Mouse (Mus musculus) neural tube, embryonic 12.5 days (tissue): ENCODE results near the gene Lrrc4c. TPM values are rescaled to one million over a fixed set of nuclear protein-coding genes. Genes with fewer than 3 reads are reported as not detected.

Experiments used
- ATAC-seq: fragments of 200-750 bp; cut with Nextera tagmentation; 2 replicates; pipeline ENCODE4 v1.8.0; 2017; ENCODE audit warnings: low read depth, mild to moderate bottlenecking, moderate TSS enrichment, moderate library complexity; ENCODE audit not compliant: low FRiP score
- H3K27ac ChIP-seq: fragments of 300-500 bp; sonication (generic); 2 replicates; pipeline ENCODE4 v1.5.1; 2016
- H3K27me3 ChIP-seq: fragments of 300-500 bp; sonication (generic); replicated peaks from 2 replicates; pipeline ENCODE4 v1.6.1; 2016; ENCODE audit warnings: mild to moderate bottlenecking
- H3K36me3 ChIP-seq: fragments of 300-500 bp; sonication (generic); 2 replicates; pipeline ENCODE4 v1.6.1; 2016; ENCODE audit warnings: mild to moderate bottlenecking
- H3K4me1 ChIP-seq: fragments of 300-500 bp; sonication (generic); 2 replicates; pipeline ENCODE4 v1.6.1; 2016
- H3K4me2 ChIP-seq: fragments of 300-500 bp; sonication (generic); replicated peaks from 2 replicates; pipeline ENCODE4 v1.6.1; 2016; ENCODE audit warnings: mild to moderate bottlenecking
- H3K4me3 ChIP-seq: fragments of 300-500 bp; sonication (generic); 2 replicates; pipeline ENCODE4 v1.5.1; 2016
- H3K9ac ChIP-seq: fragments of 300-500 bp; sonication (generic); 2 replicates; pipeline ENCODE4 v1.6.1; 2016; ENCODE audit warnings: mild to moderate bottlenecking
- H3K9me3 ChIP-seq: fragments of 300-500 bp; sonication (generic); 2 replicates; pipeline ENCODE4 v1.6.1; 2016; ENCODE audit warnings: mild to moderate bottlenecking
- WGBS: fragments of 180-500 bp; shearing (Covaris S2); methylation state at CpG from one replicate; pipeline ENCODE4 v1.1.7; 2016; 5-methylcytosine and 5-hydroxymethylcytosine counted together
- polyA plus RNA-seq: library from polyadenylated mRNA; unstranded; fragments of >200 nt; fragmentation: Nextera tagmentation; extraction: Ambion mirVana; gene quantifications from 2 replicates; pipeline ENCODE4 v1.2.1, GENCODE M21; 2016

Gene Lrrc4c
- polyA plus RNA-seq, 1 experiment from 2014 or later, result 14.1 TPM

DNA sequence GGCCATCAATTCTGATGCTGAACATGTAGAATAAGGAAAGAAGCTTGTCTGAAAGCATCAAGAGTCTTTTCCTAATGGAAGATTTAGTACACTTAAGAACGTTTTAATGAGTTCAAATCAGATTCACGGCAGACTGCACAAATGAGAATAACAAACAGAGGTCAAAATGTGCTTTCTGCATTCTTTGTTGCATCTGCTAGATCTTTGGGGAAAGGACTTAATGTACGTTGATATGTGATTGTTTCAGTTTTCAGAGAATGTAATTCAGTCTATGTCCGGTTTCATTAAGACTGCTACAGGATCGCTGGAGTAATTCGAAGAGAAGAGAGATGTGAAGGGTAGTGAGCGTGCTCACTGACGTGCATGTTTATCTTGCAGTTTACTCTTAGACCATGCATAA, 259.7 kb downstream of the Lrrc4c start:
- H3K9ac ChIP-seq, result no peak overlapping the region
- no peaks in the 10 kb centered on the region for H3K36me3 ChIP-seq
- H3K9me3 ChIP-seq, result no peaks in the 10 kb centered on the region
- H3K4me2 ChIP-seq, result no peak overlapping the region
- ATAC-seq, result no peak
- H3K4me3 ChIP-seq, result no peak overlapping the region
- H3K27ac ChIP-seq, result no peak overlapping the region
- no peaks in the 10 kb centered on the region for H3K27me3 ChIP-seq
- no peaks in the 10 kb centered on the region for H3K4me1 ChIP-seq
- 83% methylated on average over 8 of the region's 8 CpGs for WGBS

DNA sequence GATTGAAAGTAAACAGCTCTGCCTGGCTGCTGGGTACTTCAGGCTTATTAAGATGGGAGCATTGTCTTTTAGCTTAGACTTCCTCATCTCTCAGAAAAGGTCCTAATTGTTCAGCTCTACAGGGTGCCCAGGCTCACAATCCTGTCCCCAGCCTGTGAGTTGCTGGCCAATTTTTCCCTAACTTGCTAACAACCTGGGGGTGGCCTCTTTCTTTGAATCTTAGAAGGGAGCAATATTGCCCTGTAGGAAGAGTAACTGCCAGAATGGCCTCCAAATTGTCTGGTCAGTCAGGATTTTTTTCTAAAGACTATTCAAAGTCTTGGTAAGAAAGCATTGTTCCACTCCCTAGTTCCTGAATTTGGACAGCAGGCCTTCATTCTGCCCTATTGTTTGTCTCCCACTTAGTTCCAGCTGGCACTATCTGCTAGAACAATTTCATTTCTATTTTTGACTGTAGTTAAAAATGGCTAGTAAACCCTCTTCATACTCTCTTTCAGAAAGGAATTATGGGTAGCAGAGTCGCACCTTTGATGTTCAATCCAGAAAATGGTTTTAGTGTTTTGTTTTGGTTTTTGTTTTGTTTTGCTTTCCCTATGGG, 262.3 kb downstream of the Lrrc4c start:
- no peaks in the 10 kb centered on the region for H3K9me3 ChIP-seq

DNA sequence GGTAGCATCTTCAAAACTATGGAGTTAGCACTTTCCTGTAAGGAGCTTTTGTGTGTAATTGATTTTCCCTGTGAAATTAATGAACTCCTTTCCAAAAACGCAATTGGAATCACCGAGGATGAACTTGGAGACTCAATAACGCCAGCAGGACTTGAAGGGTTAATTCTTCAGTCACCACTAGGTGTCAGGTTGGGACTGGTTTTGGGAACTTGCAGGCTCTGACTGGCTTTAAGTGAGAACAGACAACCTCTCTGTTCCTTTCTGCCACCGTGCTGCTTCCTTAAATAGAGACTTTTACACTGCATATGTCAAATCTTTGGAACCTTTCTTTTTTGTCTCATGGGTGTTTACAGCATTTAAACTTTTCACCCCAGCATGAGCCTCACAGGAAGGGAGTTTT, 267.7 kb downstream of the Lrrc4c start:
- ATAC-seq, result peak; percentile 65; the same call in 1 of the 2 replicates
- H3K4me1 ChIP-seq, result no peaks in the 10 kb centered on the region
- H3K4me3 ChIP-seq, result no peak overlapping the region
- H3K9ac ChIP-seq, result no peak overlapping the region
- no peak overlapping the region for H3K4me2 ChIP-seq
- WGBS, result 5% methylated on average over 4 of the region's 4 CpGs
- no peak overlapping the region for H3K27ac ChIP-seq
- H3K36me3 ChIP-seq, result no peaks in the 10 kb centered on the region
- H3K9me3 ChIP-seq, result no peaks in the 10 kb centered on the region
- no peaks in the 10 kb centered on the region for H3K27me3 ChIP-seq

More for the DNA sequence above, 262.3 kb downstream of the Lrrc4c start:
- no peak overlapping the region for H3K9ac ChIP-seq
- no peaks in the 10 kb centered on the region for H3K4me1 ChIP-seq
- H3K4me2 ChIP-seq, result no peak overlapping the region
- ATAC-seq, result no peak
- H3K27ac ChIP-seq, result no peak overlapping the region
- no peaks in the 10 kb centered on the region for H3K36me3 ChIP-seq
- H3K27me3 ChIP-seq, result no peaks in the 10 kb centered on the region
- no peak overlapping the region for H3K4me3 ChIP-seq
- WGBS, result 53% methylated on average over 1 of the region's 1 CpGs

DNA sequence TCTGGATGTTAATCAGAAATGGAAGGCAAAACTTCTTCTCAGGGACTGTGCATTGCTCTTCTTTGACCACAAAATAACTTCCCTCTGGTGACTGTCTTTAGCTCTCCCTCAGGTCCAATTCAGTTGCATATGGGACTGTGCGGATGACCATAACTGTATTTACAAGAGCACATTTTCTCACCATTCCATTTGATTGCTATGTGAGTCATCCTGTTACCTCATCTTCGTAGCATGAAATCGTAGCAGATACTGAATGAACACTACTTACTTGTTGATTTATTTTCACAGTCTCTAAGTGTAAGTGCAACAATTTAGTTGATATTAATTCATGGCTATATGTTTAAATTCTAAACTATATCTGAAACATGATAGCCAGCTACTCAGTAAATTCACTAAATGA, 286.8 kb downstream of the Lrrc4c start:
- H3K27ac ChIP-seq, result no peak overlapping the region
- ATAC-seq, result no peak
- no peak overlapping the region for H3K4me3 ChIP-seq
- no peaks in the 10 kb centered on the region for H3K36me3 ChIP-seq
- H3K4me2 ChIP-seq, result no peak overlapping the region
- 90% methylated on average over 3 of the region's 3 CpGs for WGBS
- H3K9ac ChIP-seq, result no peak overlapping the region
- H3K9me3 ChIP-seq, result no peaks in the 10 kb centered on the region
- no peaks in the 10 kb centered on the region for H3K27me3 ChIP-seq
- no peaks in the 10 kb centered on the region for H3K4me1 ChIP-seq

DNA sequence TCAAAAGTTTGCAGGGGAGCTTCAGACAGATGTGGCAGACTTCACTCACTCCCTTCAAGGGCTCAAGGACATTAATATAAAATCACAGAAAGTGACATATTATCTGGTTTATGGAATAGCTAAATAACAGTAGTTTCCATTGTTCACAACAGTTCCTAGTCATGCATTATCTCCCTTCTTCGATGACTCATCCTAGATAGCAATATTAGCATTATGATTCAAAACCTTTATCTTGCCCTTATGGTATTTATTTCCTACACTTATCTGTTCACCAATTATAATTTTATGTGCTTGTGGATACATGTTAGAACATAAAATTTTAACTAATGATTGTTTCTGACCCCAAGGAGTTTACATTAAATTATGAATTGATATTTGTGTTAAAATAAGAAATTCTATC, 296.2 kb downstream of the Lrrc4c start:
- no peaks in the 10 kb centered on the region for H3K9me3 ChIP-seq
- ATAC-seq, result no peak
- no peak overlapping the region for H3K9ac ChIP-seq
- no peaks in the 10 kb centered on the region for H3K36me3 ChIP-seq
- no peak overlapping the region for H3K4me2 ChIP-seq
- no peaks in the 10 kb centered on the region for H3K4me1 ChIP-seq
- H3K4me3 ChIP-seq, result no peak overlapping the region
- H3K27ac ChIP-seq, result no peak overlapping the region
- WGBS, result 92% methylated on average over 1 of the region's 1 CpGs
- no peaks in the 10 kb centered on the region for H3K27me3 ChIP-seq

DNA sequence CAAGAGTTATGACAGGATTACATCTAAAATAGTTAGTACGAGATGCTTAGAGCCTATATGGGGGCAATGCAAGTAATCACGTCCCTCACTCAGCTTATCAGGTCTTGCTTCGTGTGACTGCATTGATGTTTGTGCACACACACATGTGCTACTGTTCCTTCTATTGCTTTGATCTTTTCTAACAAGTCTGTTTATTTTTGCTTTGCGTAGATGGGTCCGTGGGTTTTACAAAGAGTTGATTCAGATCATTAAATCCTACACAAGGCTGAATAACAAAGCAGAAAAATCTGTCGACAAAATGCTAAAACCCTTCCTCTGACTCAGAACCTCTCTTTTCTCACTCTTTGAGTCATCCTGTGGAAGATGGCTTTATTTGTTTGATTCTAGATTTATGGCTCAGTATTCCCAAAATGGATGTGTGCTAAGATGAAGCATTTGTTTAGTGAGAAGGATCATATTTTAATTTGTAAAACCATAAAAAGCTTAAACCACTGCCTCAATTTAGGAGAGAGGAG, 300.8 kb downstream of the Lrrc4c start:
- Histone ChIP-seq H3K4me3 (no peak overlapping the region), H3K9ac (no peak overlapping the region), H3K27me3 (no peaks in the 10 kb centered on the region), H3K36me3 (no peaks in the 10 kb centered on the region), H3K9me3 (no peaks in the 10 kb centered on the region), H3K27ac (no peak overlapping the region), H3K4me2 (no peak overlapping the region), H3K4me1 (no peaks in the 10 kb centered on the region)
- no peak for ATAC-seq
- WGBS, result 72% methylated on average over 6 of the region's 6 CpGs

DNA sequence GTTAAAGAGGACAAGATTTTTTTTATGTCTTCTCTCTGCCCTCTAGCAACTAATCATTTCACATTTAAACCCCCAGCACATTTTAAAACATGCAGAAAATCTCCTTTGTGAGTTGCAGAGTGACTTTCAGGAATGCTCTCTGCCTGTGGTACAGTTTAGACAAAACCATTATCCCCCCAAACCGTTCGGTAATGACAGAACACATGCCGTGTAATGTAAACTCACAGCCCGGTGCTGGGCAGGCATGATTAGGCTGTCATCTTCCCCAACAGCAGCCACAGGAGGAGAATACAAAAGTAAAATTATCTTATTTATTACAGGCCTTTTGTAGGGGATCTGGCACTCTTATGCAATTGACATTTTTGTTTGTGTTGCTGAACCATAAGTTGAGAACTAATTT, 349.1 kb downstream of the Lrrc4c start:
- H3K9me3 ChIP-seq, result no peaks in the 10 kb centered on the region
- no peak overlapping the region for H3K4me3 ChIP-seq
- WGBS, result 51% methylated on average over 4 of the region's 4 CpGs
- no peak for ATAC-seq
- no peak overlapping the region for H3K27ac ChIP-seq
- H3K9ac ChIP-seq, result no peak overlapping the region
- no peak overlapping the region for H3K4me2 ChIP-seq
- H3K27me3 ChIP-seq, result no peaks in the 10 kb centered on the region
- H3K4me1 ChIP-seq, result no peaks in the 10 kb centered on the region
- no peaks in the 10 kb centered on the region for H3K36me3 ChIP-seq

DNA sequence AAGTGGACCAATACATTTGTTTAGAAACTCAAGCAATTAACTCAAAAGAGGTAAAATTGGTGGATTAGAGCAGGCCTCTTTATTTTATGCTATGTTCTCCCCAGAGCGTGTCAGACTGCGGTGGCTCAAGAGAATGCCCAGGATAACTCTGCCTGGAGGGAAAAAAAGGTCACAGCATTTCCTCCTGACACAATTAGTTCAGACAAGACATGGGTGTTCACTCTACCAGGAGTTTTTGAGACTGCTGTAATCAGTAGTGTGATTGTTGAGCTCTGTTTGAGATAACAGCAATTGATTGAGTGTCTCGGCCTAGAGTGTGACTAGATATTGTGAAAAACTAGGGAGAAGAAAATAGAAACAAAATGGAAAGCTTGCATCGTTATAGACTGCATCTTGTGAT, 363.8 kb downstream of the Lrrc4c start:
- no peak for ATAC-seq
- Histone ChIP-seq H3K27me3 (no peaks in the 10 kb centered on the region), H3K27ac (no peak overlapping the region), H3K36me3 (no peaks in the 10 kb centered on the region), H3K4me3 (no peak overlapping the region), H3K9me3 (no peaks in the 10 kb centered on the region), H3K4me1 (no peaks in the 10 kb centered on the region), H3K4me2 (no peak overlapping the region), H3K9ac (no peak overlapping the region)
- WGBS, result 80% methylated on average over 4 of the region's 4 CpGs

DNA sequence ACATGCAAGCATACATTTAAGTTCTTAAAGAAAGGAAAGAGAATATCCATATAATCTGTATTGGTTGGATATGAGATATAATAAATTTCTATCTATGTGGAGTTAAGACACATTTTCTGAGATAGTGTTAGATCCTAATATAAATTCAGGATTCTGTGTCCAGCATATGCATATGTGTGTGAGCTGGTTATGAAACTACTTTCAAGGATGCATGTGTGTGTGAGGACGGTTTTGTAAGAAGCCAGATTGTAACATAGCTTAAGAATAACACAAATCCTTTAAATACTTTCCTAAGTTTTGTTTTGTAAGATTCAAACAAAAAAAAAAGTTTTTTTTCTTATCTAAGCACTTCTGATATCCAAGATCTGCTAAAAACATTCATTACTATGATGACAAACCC, 367.4 kb downstream of the Lrrc4c start:
- Histone ChIP-seq H3K36me3 (no peaks in the 10 kb centered on the region), H3K27ac (no peak overlapping the region), H3K9ac (no peak overlapping the region), H3K9me3 (no peaks in the 10 kb centered on the region), H3K4me2 (no peak overlapping the region), H3K4me3 (no peak overlapping the region), H3K27me3 (no peaks in the 10 kb centered on the region), H3K4me1 (no peaks in the 10 kb centered on the region)
- ATAC-seq, result no peak
- WGBS, result 80% methylated on average over 1 of the region's 1 CpGs

DNA sequence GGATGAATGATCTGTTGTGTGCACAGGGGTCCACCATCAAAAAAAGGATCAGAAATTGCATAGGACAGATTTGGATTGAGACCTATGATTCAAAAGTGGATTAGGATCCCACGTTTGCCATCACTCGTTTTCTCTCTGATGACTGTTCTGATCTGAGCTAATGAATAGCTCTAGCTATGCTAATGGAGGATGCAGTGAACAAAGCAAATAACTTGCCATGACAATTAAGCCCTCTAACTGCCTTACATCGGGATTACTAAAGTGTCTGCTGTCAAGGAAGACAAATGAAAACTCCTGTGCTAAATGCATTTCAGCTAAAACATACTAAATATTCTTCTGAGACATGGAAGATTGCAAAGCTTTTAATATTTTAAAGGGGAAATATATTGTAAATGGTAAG, 387.0 kb downstream of the Lrrc4c start:
- no peaks in the 10 kb centered on the region for H3K9me3 ChIP-seq
- no peak for ATAC-seq
- H3K4me1 ChIP-seq, result no peaks in the 10 kb centered on the region

DNA sequence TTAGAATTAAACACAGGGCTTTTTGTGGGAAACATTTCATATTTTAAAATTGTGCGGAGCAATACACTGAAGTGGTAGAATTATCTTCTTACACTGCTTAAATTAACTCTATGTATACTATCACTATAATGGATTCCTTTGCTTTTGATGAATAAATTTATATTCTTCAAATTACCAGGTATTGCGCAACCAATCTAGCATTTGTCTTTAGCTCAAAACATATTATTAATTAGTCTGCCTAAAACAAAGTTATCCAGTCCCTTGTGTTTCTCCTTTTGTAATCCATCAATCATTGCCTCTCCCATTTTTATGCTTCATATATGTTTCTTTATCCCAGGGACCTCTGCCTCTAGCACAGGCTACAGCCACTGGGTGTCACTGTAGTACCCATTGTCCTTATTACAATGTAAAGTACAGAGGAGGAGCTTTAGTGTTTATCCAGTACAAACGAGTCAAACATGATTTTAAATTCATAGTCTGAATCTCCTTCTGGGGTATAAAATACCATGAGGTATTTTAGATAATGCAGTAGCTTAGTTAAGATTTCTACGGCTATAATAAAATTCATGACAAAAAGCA, 389.9 kb downstream of the Lrrc4c start:
- WGBS, result 69% methylated on average over 4 of the region's 4 CpGs
- Histone ChIP-seq H3K4me3 (no peak overlapping the region), H3K27me3 (no peaks in the 10 kb centered on the region), H3K4me1 (no peaks in the 10 kb centered on the region), H3K9ac (no peak overlapping the region), H3K9me3 (no peaks in the 10 kb centered on the region), H3K4me2 (no peak overlapping the region), H3K27ac (no peak overlapping the region), H3K36me3 (no peaks in the 10 kb centered on the region)
- 0 out of 2 replicates have a peak, but pooled peaks have one; percentile 41 for ATAC-seq

More for the DNA sequence above, 387.0 kb downstream of the Lrrc4c start:
- Histone ChIP-seq H3K36me3 (no peaks in the 10 kb centered on the region), H3K4me3 (no peak overlapping the region), H3K4me2 (no peak overlapping the region), H3K27ac (no peak overlapping the region), H3K27me3 (no peaks in the 10 kb centered on the region), H3K9ac (no peak overlapping the region)
- WGBS, result 16% methylated on average over 3 of the region's 3 CpGs

DNA sequence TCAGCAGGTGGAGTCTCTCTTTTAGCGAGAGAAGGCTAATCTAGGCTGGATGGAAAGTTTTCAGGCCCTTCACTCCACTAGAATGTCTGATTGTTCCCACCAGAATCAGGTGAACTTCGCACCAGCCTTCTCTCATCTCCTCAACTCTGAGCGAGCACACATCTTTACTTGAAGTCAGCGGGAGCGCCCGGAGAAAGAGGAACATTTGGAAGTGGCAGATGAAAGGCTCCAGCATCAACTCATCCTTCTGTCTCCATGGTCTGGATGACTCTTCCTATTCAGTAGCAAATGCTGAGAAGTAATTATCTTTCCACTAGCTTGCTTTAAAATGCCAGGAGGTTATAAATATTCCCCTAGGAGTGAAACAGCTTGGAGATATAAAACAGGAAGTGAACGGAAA, 396.6 kb downstream of the Lrrc4c start:
- Histone ChIP-seq H3K9me3 (no peaks in the 10 kb centered on the region), H3K4me2 (no peak overlapping the region), H3K36me3 (no peaks in the 10 kb centered on the region), H3K9ac (no peak overlapping the region), H3K4me3 (no peak overlapping the region), H3K27ac (no peak overlapping the region), H3K4me1 (no peaks in the 10 kb centered on the region), H3K27me3 (no peaks in the 10 kb centered on the region)
- ATAC-seq, result no peak
- 89% methylated on average over 7 of the region's 7 CpGs for WGBS

DNA sequence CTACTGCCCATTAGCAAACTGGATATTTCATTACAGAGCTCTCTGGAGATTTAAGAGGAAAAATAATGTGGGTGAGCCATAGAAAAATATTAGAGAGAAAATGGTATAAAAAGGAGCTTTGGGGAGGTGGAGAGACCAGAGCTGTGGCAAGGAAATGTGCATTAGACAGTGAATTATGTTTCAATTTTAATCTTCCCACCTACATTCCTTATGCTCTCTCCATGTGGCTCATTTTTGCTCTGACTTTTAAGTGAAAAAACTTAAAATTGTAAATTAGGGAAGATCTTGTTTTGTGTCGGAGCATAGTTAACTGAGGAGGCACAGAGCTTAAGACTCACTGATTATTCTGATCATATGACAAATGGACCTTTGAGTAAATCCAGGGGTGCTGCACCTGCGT, 399.4 kb downstream of the Lrrc4c start:
- no peaks in the 10 kb centered on the region for H3K9me3 ChIP-seq
- 85% methylated on average over 2 of the region's 2 CpGs for WGBS
- H3K27ac ChIP-seq, result no peak overlapping the region
- no peaks in the 10 kb centered on the region for H3K36me3 ChIP-seq
- H3K4me1 ChIP-seq, result no peaks in the 10 kb centered on the region
- ATAC-seq, result no peak
- H3K27me3 ChIP-seq, result no peaks in the 10 kb centered on the region
- H3K4me3 ChIP-seq, result no peak overlapping the region
- no peak overlapping the region for H3K9ac ChIP-seq
- H3K4me2 ChIP-seq, result no peak overlapping the region
